Mouse (Mus musculus): ENCODE results near the gene Snap23. TPM values are rescaled to one million over a fixed set of nuclear protein-coding genes. Genes with fewer than 3 reads are reported as not detected.

Gene Snap23
- polyA plus RNA-seq, 1 experiment from 2014 or later: 45.6 TPM

GRCm38 (mm10) chr2:120575121-120575520 lies 7.7 kb downstream of the Snap23 start:
- WGBS: 86% methylated on average over 3 of the region's 3 CpGs
- no peak for DNase-seq (ENCODE audit: low spot score, missing footprints)
- Histone ChIP-seq H3K9ac (ENCODE audit: low read length) (no peak overlapping the region), H3K36me3 (ENCODE audit: control insufficient read depth, insufficient read depth, low read length) (no peaks in the 10 kb centered on the region), H3K9me3 (ENCODE audit: control insufficient read depth, low read length) (no peaks in the 10 kb centered on the region), H3K4me2 (no peak overlapping the region), H3K4me1 (ENCODE audit: control insufficient read depth, insufficient read depth, low read length) (no peaks in the 10 kb centered on the region), H3K4me3 (ENCODE audit: low read depth, low read length) (no peak overlapping the region), H3K27ac (ENCODE audit: low read depth, low read length) (no peak overlapping the region), H3K27me3 (ENCODE audit: control insufficient read depth, insufficient read depth, low read length) (no peaks in the 10 kb centered on the region)
- no peak for ATAC-seq (ENCODE audit: low FRiP score)

DNA sequence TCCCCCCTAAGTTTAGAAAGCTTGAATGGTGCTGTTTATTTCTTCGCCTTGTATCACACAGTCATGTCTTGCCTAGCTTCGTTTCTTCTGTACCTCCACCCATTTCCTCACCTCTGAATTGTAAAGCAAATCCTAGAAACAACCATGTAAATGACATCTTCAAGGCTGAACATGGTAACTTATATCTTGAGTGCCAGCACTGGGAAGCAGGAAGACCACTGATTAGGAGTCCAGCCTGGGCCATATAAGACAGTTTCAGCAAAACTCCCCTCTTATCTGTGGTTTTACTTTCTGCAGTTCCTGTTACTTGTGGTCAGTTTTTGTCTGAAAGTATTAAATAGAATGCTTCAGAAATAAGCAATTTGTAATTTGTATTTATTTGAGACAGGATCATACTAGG lies 8.5 kb downstream of the Snap23 start:
- ATAC-seq (ENCODE audit: low FRiP score) (no peak), DNase-seq (ENCODE audit: low spot score, missing footprints) (no peak)
- H3K4me2 ChIP-seq: no peak overlapping the region
- no peak overlapping the region for H3K9ac ChIP-seq (ENCODE audit: low read length)
- H3K9me3 ChIP-seq (ENCODE audit: control insufficient read depth, low read length): no peaks in the 10 kb centered on the region
- no peak overlapping the region for H3K27ac ChIP-seq (ENCODE audit: low read depth, low read length)
- H3K4me3 ChIP-seq (ENCODE audit: low read depth, low read length): no peak overlapping the region
- no peaks in the 10 kb centered on the region for H3K4me1 ChIP-seq (ENCODE audit: control insufficient read depth, insufficient read depth, low read length)
- H3K27me3 ChIP-seq (ENCODE audit: control insufficient read depth, insufficient read depth, low read length): no peaks in the 10 kb centered on the region
- H3K36me3 ChIP-seq (ENCODE audit: control insufficient read depth, insufficient read depth, low read length): no peaks in the 10 kb centered on the region
- 93% methylated on average over 2 of the region's 2 CpGs for WGBS

DNA sequence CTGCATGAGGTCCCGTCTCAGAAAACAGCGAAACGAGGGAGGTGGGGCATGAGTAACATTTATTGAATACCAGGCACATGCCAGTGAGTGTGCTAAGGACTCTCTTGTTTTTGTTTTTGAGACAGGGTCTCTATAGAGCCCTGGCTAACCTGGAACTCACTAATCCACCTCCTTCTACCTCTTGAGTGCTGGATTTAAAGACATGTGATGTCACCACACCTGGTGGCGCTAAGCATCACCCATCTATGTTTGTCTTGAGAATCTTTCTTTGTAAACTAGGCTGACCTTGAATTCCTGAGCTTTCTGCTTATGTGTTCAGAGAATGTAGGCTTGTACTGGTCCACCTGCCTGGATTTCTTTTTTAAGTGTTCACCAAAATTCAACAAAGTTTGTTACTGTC lies 10.3 kb downstream of the Snap23 start:
- no peak for DNase-seq (ENCODE audit: low spot score, missing footprints)
- Histone ChIP-seq H3K4me3 (ENCODE audit: low read depth, low read length) (no peak overlapping the region), H3K27ac (ENCODE audit: low read depth, low read length) (no peak overlapping the region), H3K4me1 (ENCODE audit: control insufficient read depth, insufficient read depth, low read length) (no peaks in the 10 kb centered on the region), H3K27me3 (ENCODE audit: control insufficient read depth, insufficient read depth, low read length) (no peaks in the 10 kb centered on the region), H3K36me3 (ENCODE audit: control insufficient read depth, insufficient read depth, low read length) (no peaks in the 10 kb centered on the region), H3K4me2 (no peak overlapping the region), H3K9ac (ENCODE audit: low read length) (no peak overlapping the region), H3K9me3 (ENCODE audit: control insufficient read depth, low read length) (no peaks in the 10 kb centered on the region)
- 88% methylated on average over 4 of the region's 4 CpGs for WGBS
- ATAC-seq (ENCODE audit: low FRiP score): no peak

DNA sequence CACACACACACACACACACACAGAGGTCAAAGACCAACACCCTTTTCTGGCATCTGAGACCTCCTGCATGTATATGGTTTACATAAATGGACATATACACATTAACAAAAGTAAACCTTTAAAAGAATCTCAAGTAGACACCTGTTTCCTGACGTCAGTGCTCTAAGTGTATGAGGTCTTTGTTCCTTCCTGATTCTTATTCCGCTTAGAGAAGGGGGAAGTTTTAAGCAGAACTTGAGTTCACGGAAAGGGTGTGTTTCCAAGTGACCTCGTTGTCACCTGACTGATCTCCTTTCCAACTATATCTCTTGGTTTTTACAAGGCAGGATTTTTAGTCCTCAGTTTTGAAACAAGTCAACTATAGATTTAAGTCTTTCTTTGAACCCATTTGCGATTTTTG lies 10.8 kb downstream of the Snap23 start:
- ATAC-seq (ENCODE audit: low FRiP score) (no peak), DNase-seq (ENCODE audit: low spot score, missing footprints) (no peak)
- Histone ChIP-seq H3K27me3 (ENCODE audit: control insufficient read depth, insufficient read depth, low read length) (no peaks in the 10 kb centered on the region), H3K4me2 (no peak overlapping the region), H3K4me1 (ENCODE audit: control insufficient read depth, insufficient read depth, low read length) (no peaks in the 10 kb centered on the region), H3K9me3 (ENCODE audit: control insufficient read depth, low read length) (no peaks in the 10 kb centered on the region), H3K9ac (ENCODE audit: low read length) (no peak overlapping the region), H3K27ac (ENCODE audit: low read depth, low read length) (no peak overlapping the region), H3K36me3 (ENCODE audit: control insufficient read depth, insufficient read depth, low read length) (no peaks in the 10 kb centered on the region), H3K4me3 (ENCODE audit: low read depth, low read length) (no peak overlapping the region)
- WGBS: 85% methylated on average over 5 of the region's 5 CpGs

DNA sequence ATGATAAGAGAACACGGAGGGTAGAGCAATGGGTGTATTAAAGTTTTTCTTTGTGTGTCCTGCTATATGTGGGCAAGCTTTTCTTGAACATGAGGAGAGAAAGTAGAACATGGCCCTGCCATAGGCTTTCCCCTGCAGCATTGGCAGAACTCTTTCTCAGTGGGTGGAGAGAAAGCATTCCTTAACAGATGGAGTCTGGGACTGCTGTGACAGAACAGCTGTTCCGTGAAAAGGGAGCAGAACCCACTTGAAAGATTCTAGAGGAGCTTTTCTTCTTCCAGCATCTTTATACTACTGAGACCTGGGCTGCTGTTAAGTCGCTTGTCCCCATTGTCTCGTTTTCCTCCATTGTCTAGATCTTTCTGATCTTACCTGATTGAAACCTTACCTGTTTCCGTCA lies 22.3 kb downstream of the Snap23 start:
- no peak overlapping the region for H3K27ac ChIP-seq (ENCODE audit: low read depth, low read length)
- WGBS: 87% methylated on average over 5 of the region's 5 CpGs
- no peak for DNase-seq (ENCODE audit: low spot score, missing footprints)
- no peaks in the 10 kb centered on the region for H3K9me3 ChIP-seq (ENCODE audit: control insufficient read depth, low read length)
- no peak overlapping the region for H3K4me3 ChIP-seq (ENCODE audit: low read depth, low read length)
- H3K9ac ChIP-seq (ENCODE audit: low read length): no peak overlapping the region
- 0 out of 2 replicates have a peak, but pooled peaks cover 3% of the 10 kb centered on the region for H3K36me3 ChIP-seq (ENCODE audit: control insufficient read depth, insufficient read depth, low read length)
- no peaks in the 10 kb centered on the region for H3K27me3 ChIP-seq (ENCODE audit: control insufficient read depth, insufficient read depth, low read length)
- ATAC-seq (ENCODE audit: low FRiP score): no peak
- H3K4me1 ChIP-seq (ENCODE audit: control insufficient read depth, insufficient read depth, low read length): no peaks in the 10 kb centered on the region
- no peak overlapping the region for H3K4me2 ChIP-seq

DNA sequence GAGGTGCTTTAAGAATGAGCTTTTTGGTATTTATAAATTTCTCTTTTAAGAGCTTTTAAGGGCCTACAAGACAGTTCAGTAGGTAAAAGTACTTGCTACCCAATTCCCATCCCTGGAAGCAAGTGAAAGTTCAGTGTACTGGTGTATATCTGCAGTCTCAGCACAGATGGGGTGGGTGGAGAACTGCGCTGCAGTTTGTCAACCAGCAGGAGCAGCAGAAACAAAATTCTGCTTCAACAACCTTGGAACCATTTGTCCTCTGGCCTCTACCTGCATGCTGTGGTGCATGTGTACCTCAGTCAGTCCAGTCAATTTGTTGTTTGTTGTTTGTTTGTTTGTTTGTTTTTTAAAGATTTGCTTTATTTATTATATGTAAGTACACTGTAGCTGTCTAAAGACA lies 24.8 kb downstream of the Snap23 start:
- peaks cover 7% of the 10 kb centered on the region for H3K36me3 ChIP-seq (ENCODE audit: control insufficient read depth, insufficient read depth, low read length)
- H3K27me3 ChIP-seq (ENCODE audit: control insufficient read depth, insufficient read depth, low read length): no peaks in the 10 kb centered on the region
- H3K27ac ChIP-seq (ENCODE audit: low read depth, low read length): no peak overlapping the region
- no peaks in the 10 kb centered on the region for H3K9me3 ChIP-seq (ENCODE audit: control insufficient read depth, low read length)
- no peak overlapping the region for H3K9ac ChIP-seq (ENCODE audit: low read length)
- H3K4me3 ChIP-seq (ENCODE audit: low read depth, low read length): no peak overlapping the region
- 97% methylated on average over 1 of the region's 1 CpGs for WGBS
- no peak overlapping the region for H3K4me2 ChIP-seq
- no peak for DNase-seq (ENCODE audit: low spot score, missing footprints)
- no peaks in the 10 kb centered on the region for H3K4me1 ChIP-seq (ENCODE audit: control insufficient read depth, insufficient read depth, low read length)
- no peak for ATAC-seq (ENCODE audit: low FRiP score)

DNA sequence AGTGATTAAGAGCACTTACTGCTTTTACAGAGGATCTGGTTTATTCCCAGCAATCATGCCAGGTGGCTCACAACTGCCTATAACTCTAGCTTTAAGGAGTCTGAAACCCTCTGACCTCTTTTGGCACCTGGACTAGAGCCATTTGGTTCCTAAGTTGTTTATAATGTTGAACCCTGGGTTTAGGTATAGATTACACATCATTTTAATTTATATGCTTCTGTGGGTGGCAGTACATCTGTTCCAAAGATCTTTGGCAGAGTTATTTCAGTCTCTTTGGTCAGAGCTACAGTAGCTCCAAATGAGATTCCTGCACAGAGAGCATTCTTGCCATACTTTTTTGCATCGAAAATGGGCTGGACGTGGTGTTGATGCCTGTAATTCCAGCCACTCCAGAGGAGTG lies 30.3 kb downstream of the Snap23 start:
- no peaks in the 10 kb centered on the region for H3K27me3 ChIP-seq (ENCODE audit: control insufficient read depth, insufficient read depth, low read length)
- no peaks in the 10 kb centered on the region for H3K4me1 ChIP-seq (ENCODE audit: control insufficient read depth, insufficient read depth, low read length)
- 95% methylated on average over 2 of the region's 2 CpGs for WGBS
- H3K4me2 ChIP-seq: no peak overlapping the region
- no peak overlapping the region for H3K27ac ChIP-seq (ENCODE audit: low read depth, low read length)
- no peak for DNase-seq (ENCODE audit: low spot score, missing footprints)
- H3K9me3 ChIP-seq (ENCODE audit: control insufficient read depth, low read length): no peaks in the 10 kb centered on the region
- peaks cover 17% of the 10 kb centered on the region for H3K36me3 ChIP-seq (ENCODE audit: control insufficient read depth, insufficient read depth, low read length)
- no peak overlapping the region for H3K9ac ChIP-seq (ENCODE audit: low read length)
- H3K4me3 ChIP-seq (ENCODE audit: low read depth, low read length): no peak overlapping the region
- ATAC-seq (ENCODE audit: low FRiP score): no peak

- WGBS: 93% methylated on average over 4 of the region's 4 CpGs
- H3K4me3 ChIP-seq (ENCODE audit: low read depth, low read length): no peak overlapping the region
- no peak for DNase-seq (ENCODE audit: low spot score, missing footprints)
- H3K27ac ChIP-seq (ENCODE audit: low read depth, low read length): no peak overlapping the region
- no peak overlapping the region for H3K9ac ChIP-seq (ENCODE audit: low read length)
- H3K9me3 ChIP-seq (ENCODE audit: control insufficient read depth, low read length): no peaks in the 10 kb centered on the region
- H3K4me2 ChIP-seq: no peak overlapping the region
- H3K36me3 ChIP-seq (ENCODE audit: control insufficient read depth, insufficient read depth, low read length): peaks cover 17% of the 10 kb centered on the region
- no peak for ATAC-seq (ENCODE audit: low FRiP score)
- H3K4me1 ChIP-seq (ENCODE audit: control insufficient read depth, insufficient read depth, low read length): no peaks in the 10 kb centered on the region
- H3K27me3 ChIP-seq (ENCODE audit: control insufficient read depth, insufficient read depth, low read length): no peaks in the 10 kb centered on the region
Measured at GRCm38 (mm10) chr2:120599506-120599905, 32.0 kb downstream of the Snap23 start.

DNA sequence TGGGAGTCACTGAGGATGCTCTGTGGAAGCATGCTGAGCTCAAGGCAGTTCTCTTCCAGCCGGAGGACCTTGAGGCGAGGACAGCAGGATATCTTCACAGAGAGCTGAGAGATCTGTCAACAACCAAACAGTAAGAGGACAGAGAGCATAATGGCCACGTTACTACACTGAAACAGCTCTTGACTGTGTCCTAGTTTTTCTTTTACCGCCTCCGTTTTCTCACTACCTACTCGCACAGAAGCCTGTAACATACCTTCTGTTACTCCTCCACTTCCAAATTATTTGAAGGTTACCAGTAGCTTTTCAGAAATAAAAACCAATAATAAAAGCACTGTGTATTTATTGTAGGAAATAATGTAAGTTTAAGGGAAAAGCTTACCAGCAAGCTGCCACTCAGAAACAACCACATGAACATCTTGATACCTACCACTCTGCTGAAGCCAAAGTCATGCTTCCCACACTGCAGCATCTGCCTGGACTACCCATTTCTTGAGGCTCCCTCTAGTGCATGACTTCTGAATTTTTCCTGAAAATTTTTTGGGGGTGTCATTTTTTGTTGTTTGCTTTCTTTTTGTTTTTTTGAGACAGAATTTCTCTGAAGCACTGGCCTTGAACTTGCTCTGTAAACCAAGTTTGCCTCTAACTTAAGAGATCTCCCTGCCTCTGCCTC lies 38.7 kb downstream of the Snap23 start:
- no peak overlapping the region for H3K4me3 ChIP-seq (ENCODE audit: low read depth, low read length)
- no peak for ATAC-seq (ENCODE audit: low FRiP score)
- no peak overlapping the region for H3K9ac ChIP-seq (ENCODE audit: low read length)
- no peaks in the 10 kb centered on the region for H3K36me3 ChIP-seq (ENCODE audit: control insufficient read depth, insufficient read depth, low read length)
- no peak overlapping the region for H3K27ac ChIP-seq (ENCODE audit: low read depth, low read length)
- H3K27me3 ChIP-seq (ENCODE audit: control insufficient read depth, insufficient read depth, low read length): no peaks in the 10 kb centered on the region
- no peaks in the 10 kb centered on the region for H3K9me3 ChIP-seq (ENCODE audit: control insufficient read depth, low read length)
- no peak overlapping the region for H3K4me2 ChIP-seq
- no peak for DNase-seq (ENCODE audit: low spot score, missing footprints)
- peaks cover 9% of the 10 kb centered on the region; the same call in 1 of the 2 replicates for H3K4me1 ChIP-seq (ENCODE audit: control insufficient read depth, insufficient read depth, low read length)
- 88% methylated on average over 6 of the region's 6 CpGs for WGBS

All from midbrain, embryonic 11.5 days (tissue).